Mouse (Mus musculus): ENCODE data around the gene Gpr88.

Gene Gpr88

GRCm38 (mm10) chr3:116253077-116253531 lies at the start of gene Gpr88:
Gpr88 (minus strand) TSS chr3:116253503.
- in situ Hi-C loops (cut with MboI, MseI): no loop called here

- in situ Hi-C loops (cut with MboI, MseI): no loop called here
Measured at GRCm38 (mm10) chr3:116302581-116302980, 49.3 kb upstream of the Gpr88 start.

GRCm38 (mm10) chr3:116301754-116302153 lies 48.5 kb upstream of the Gpr88 start:
- in situ Hi-C loops (cut with MboI, MseI): no loop called here

- in situ Hi-C loops (cut with MboI, MseI): no loop called here
Measured at GRCm38 (mm10) chr3:116298727-116299126, 45.4 kb upstream of the Gpr88 start.

GRCm38 (mm10) chr3:116298003-116298402 lies 44.7 kb upstream of the Gpr88 start:
- in situ Hi-C loops (cut with MboI, MseI): no loop called here

GRCm38 (mm10) chr3:116297170-116297569 lies 43.9 kb upstream of the Gpr88 start:
- in situ Hi-C loops (cut with MboI, MseI): no loop called here

- in situ Hi-C loops (cut with MboI, MseI): no loop called here
Measured at GRCm38 (mm10) chr3:116290041-116290815, 36.9 kb upstream of the Gpr88 start.

- in situ Hi-C loops (cut with MboI, MseI): no loop called here
Measured at GRCm38 (mm10) chr3:116288833-116289232, 35.5 kb upstream of the Gpr88 start.

GRCm38 (mm10) chr3:116284735-116285134 lies 31.4 kb upstream of the Gpr88 start:
- in situ Hi-C loops (cut with MboI, MseI): no loop called here

- in situ Hi-C loops (cut with MboI, MseI): no loop called here
Measured at GRCm38 (mm10) chr3:116283996-116284395, 30.7 kb upstream of the Gpr88 start.

- in situ Hi-C loops (cut with MboI, MseI): no loop called here
Measured at GRCm38 (mm10) chr3:116281663-116282062, 28.4 kb upstream of the Gpr88 start.

GRCm38 (mm10) chr3:116277146-116277545 lies 23.8 kb upstream of the Gpr88 start:
- in situ Hi-C loops (cut with MboI, MseI): no loop called here

- in situ Hi-C loops (cut with MboI, MseI): no loop called here
Measured at GRCm38 (mm10) chr3:116271679-116272078, 18.4 kb upstream of the Gpr88 start.

- in situ Hi-C loops (cut with MboI, MseI): no loop called here
Measured at GRCm38 (mm10) chr3:116267036-116267654, 13.8 kb upstream of the Gpr88 start.

GRCm38 (mm10) chr3:116266360-116266759 lies 13.1 kb upstream of the Gpr88 start:
- in situ Hi-C loops (cut with MboI, MseI): no loop called here

- in situ Hi-C loops (cut with MboI, MseI): no loop called here
Measured at GRCm38 (mm10) chr3:116263977-116264376, 10.7 kb upstream of the Gpr88 start.

- in situ Hi-C loops (cut with MboI, MseI): no loop called here
Measured at GRCm38 (mm10) chr3:116263061-116263460, 9.8 kb upstream of the Gpr88 start.

GRCm38 (mm10) chr3:116256104-116256503 lies 2.8 kb upstream of the Gpr88 start:
- in situ Hi-C loops (cut with MboI, MseI): no loop called here

- in situ Hi-C loops (cut with MboI, MseI): no loop called here
Measured at GRCm38 (mm10) chr3:116252255-116253040, 855 bp downstream of the Gpr88 start.

GRCm38 (mm10) chr3:116251481-116252254 lies 1.6 kb downstream of the Gpr88 start:
- in situ Hi-C loops (cut with MboI, MseI): no loop called here

- in situ Hi-C loops (cut with MboI, MseI): loop anchor here (10.0 kb wide), 1 partner anchor 204 kb away; no protein-coding TSS in a partner anchor
Measured at GRCm38 (mm10) chr3:116249026-116249425, 4.3 kb downstream of the Gpr88 start.

Measured in regulatory T cell (primary cell).